Mouse (Mus musculus): ENCODE measurements around the gene C3. TPM values are rescaled to one million over a fixed set of nuclear protein-coding genes. Genes with fewer than 3 reads are reported as not detected.

Gene C3
- polyA plus RNA-seq, 1 experiment from 2014 or later: 20.2 TPM

- H3K27me3 ChIP-seq (replicated peaks): no peaks in the 10 kb centered on the region
- H3K4me1 ChIP-seq: no peaks in the 10 kb centered on the region
- peak; percentile 49; the same call in 1 of the 2 replicates for ATAC-seq (ENCODE audit: insufficient read depth, low FRiP score, low read depth)
- no peaks in the 10 kb centered on the region for H3K36me3 ChIP-seq
- no peak overlapping the region for H3K4me2 ChIP-seq
- no peak overlapping the region for H3K27ac ChIP-seq
- no peaks in the 10 kb centered on the region for H3K9me3 ChIP-seq
- no peak overlapping the region for H3K4me3 ChIP-seq (replicated peaks)
- 42% methylated on average over 13 of the region's 13 CpGs for WGBS
- H3K9ac ChIP-seq: no peak overlapping the region
Measured at GRCm38 (mm10) chr17:57214676-57215387, 13.1 kb downstream of the C3 start.

- WGBS: 65% methylated on average over 9 of the region's 9 CpGs
- Histone ChIP-seq H3K4me1 (no peaks in the 10 kb centered on the region), H3K9me3 (no peaks in the 10 kb centered on the region), H3K27ac (no peak overlapping the region), H3K36me3 (no peaks in the 10 kb centered on the region), H3K4me3 (replicated peaks) (no peak overlapping the region), H3K4me2 (no peak overlapping the region), H3K27me3 (replicated peaks) (no peaks in the 10 kb centered on the region), H3K9ac (no peak overlapping the region)
- ATAC-seq (ENCODE audit: insufficient read depth, low FRiP score, low read depth): no peak
Measured at GRCm38 (mm10) chr17:57211501-57211900, 16.4 kb downstream of the C3 start.

- H3K4me2 ChIP-seq: no peak overlapping the region
- H3K27ac ChIP-seq: no peak overlapping the region
- H3K27me3 ChIP-seq (replicated peaks): no peaks in the 10 kb centered on the region
- 62% methylated on average over 4 of the region's 4 CpGs for WGBS
- no peaks in the 10 kb centered on the region for H3K4me1 ChIP-seq
- no peaks in the 10 kb centered on the region for H3K9me3 ChIP-seq
- ATAC-seq (ENCODE audit: insufficient read depth, low FRiP score, low read depth): no peak
- H3K4me3 ChIP-seq (replicated peaks): no peak overlapping the region
- no peak overlapping the region for H3K9ac ChIP-seq
- H3K36me3 ChIP-seq: no peaks in the 10 kb centered on the region
Measured at GRCm38 (mm10) chr17:57209330-57209729, 18.6 kb downstream of the C3 start.

- Histone ChIP-seq H3K4me3 (replicated peaks) (no peak overlapping the region), H3K4me1 (no peaks in the 10 kb centered on the region), H3K4me2 (no peak overlapping the region), H3K27me3 (replicated peaks) (no peaks in the 10 kb centered on the region), H3K36me3 (no peaks in the 10 kb centered on the region), H3K9ac (no peak overlapping the region), H3K27ac (no peak overlapping the region), H3K9me3 (no peaks in the 10 kb centered on the region)
- 80% methylated on average over 3 of the region's 3 CpGs for WGBS
- ATAC-seq (ENCODE audit: insufficient read depth, low FRiP score, low read depth): no peak
Measured at GRCm38 (mm10) chr17:57207938-57208337, 20.0 kb downstream of the C3 start.

DNA sequence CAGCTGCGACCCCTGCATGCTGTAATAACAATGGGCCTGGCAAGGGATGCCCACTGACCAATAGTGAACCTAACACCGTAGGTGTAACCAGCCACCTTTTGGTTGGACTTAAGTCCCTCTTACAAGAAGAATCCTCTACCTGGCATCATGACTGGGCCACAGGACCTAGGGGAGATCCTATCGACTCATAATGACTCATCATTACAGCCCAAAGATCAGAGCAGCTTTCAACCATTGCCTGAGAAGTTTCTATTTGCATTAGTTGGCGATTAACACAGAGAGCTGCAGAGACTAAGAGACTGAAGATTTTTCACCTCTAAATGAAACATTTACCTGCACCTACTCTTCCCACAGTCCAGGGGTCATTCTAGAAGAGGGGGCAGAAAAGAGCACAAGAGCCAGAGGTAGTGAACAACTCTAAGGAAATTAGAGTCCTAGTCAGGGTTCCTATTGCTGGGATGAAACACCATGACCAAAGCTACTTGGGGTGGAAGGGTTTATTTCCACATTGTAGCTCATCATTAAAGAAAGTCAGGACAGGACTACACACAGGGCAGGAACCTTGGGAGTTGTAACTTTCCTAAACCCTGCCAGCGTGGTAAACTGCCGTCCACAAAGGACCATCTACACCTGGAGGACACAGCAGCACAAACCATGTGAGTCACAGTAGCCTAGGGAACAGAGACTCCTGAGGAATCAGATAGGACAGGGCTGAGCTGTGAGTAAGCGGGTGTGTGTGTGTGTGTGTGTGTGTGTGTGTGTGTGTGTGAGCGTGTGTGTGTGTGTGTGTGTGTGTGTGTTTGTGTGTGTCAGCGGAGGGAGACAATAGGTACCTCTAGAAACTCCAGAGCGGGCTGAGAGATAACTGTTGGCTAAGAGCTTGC is 25.9 kb downstream of the C3 start:
- no peaks in the 10 kb centered on the region for H3K27me3 ChIP-seq (replicated peaks)
- H3K4me1 ChIP-seq: no peaks in the 10 kb centered on the region
- H3K36me3 ChIP-seq: no peaks in the 10 kb centered on the region
- H3K4me3 ChIP-seq (replicated peaks): no peak overlapping the region
- peak; percentile 57; the same call in 1 of the 2 replicates for ATAC-seq (ENCODE audit: insufficient read depth, low FRiP score, low read depth)
- H3K4me2 ChIP-seq: no peak overlapping the region
- no peaks in the 10 kb centered on the region for H3K9me3 ChIP-seq
- no peak overlapping the region for H3K9ac ChIP-seq
- 71% methylated on average over 10 of the region's 10 CpGs for WGBS
- no peak overlapping the region for H3K27ac ChIP-seq

DNA sequence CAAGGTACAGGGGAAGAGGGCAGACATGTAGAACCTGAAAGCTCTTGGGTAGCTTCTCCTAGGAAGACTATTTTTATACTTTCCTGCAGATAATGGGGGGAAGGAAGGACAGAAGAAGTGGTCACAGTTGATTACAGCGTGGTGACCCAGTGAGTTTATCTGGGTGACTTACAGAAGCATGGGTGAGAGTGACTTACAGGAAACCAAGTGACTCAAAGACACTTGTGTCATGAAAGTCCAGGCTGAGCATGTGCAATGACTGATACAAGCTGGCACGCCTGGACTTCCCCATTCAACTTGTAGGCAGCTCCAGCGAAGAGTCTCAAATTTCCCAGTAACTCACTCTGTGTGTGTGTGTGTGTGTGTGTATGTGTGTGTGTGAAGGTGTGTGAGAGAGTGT is 29.7 kb downstream of the C3 start:
- WGBS: 76% methylated on average over 3 of the region's 3 CpGs
- H3K27ac ChIP-seq: no peak overlapping the region
- no peaks in the 10 kb centered on the region for H3K36me3 ChIP-seq
- H3K4me2 ChIP-seq: no peak overlapping the region
- H3K9me3 ChIP-seq: no peaks in the 10 kb centered on the region
- H3K9ac ChIP-seq: no peak overlapping the region
- no peak overlapping the region for H3K4me3 ChIP-seq (replicated peaks)
- H3K4me1 ChIP-seq: no peaks in the 10 kb centered on the region
- H3K27me3 ChIP-seq (replicated peaks): no peaks in the 10 kb centered on the region
- ATAC-seq (ENCODE audit: insufficient read depth, low FRiP score, low read depth): no peak

GRCm38 (mm10) chr17:57195326-57196010 is 32.5 kb downstream of the C3 start:
- Histone ChIP-seq H3K4me1 (no peaks in the 10 kb centered on the region), H3K9me3 (no peaks in the 10 kb centered on the region), H3K27me3 (replicated peaks) (no peaks in the 10 kb centered on the region), H3K4me2 (no peak overlapping the region), H3K36me3 (no peaks in the 10 kb centered on the region), H3K9ac (no peak overlapping the region), H3K4me3 (replicated peaks) (no peak overlapping the region), H3K27ac (no peak overlapping the region)
- 74% methylated on average over 8 of the region's 8 CpGs for WGBS
- ATAC-seq (ENCODE audit: insufficient read depth, low FRiP score, low read depth): no peak

GRCm38 (mm10) chr17:57194771-57195170 is 33.2 kb downstream of the C3 start:
- H3K4me1 ChIP-seq: no peaks in the 10 kb centered on the region
- no peaks in the 10 kb centered on the region for H3K27me3 ChIP-seq (replicated peaks)
- no peak for ATAC-seq (ENCODE audit: insufficient read depth, low FRiP score, low read depth)
- no peak overlapping the region for H3K4me2 ChIP-seq
- no peaks in the 10 kb centered on the region for H3K9me3 ChIP-seq
- no peak overlapping the region for H3K27ac ChIP-seq
- H3K9ac ChIP-seq: no peak overlapping the region
- H3K36me3 ChIP-seq: no peaks in the 10 kb centered on the region
- no peak overlapping the region for H3K4me3 ChIP-seq (replicated peaks)
- 85% methylated on average over 3 of the region's 3 CpGs for WGBS

DNA sequence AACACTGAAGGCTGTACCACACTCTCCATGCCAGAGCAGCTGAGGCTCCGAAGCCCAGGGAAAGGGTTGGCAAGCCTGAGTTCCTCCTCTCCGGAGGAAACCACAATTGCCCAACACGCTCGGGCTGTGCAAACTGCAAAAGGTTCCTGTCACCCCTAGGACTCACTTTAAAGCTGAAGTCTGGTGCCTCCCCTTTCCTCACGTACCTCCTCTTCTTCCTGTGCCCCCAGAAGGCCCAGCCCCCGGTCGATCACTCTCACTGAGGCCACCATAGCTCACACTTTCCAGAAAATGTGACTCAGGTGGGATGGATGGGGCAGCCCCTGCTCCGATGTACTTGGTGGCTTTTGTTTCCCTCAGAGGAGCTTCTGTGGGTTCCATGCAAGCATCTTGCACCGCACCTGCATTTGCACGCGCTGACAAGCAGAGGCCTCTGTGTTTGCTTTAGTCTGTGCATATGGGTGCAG is 33.9 kb downstream of the C3 start, which contains the start of gene Tnfsf14:
Gene Tnfsf14 (minus strand): TSS at position 137 of the 467 bp plus-strand sequence.
- Histone ChIP-seq H3K9ac (no peak within 1 kb of the TSS), H3K27me3 (replicated peaks) (no peaks in the 10 kb centered on the region), H3K4me2 (no peak within 1 kb of the TSS), H3K27ac (no peak within 1 kb of the TSS), H3K36me3 (no peaks in the 10 kb centered on the region), H3K9me3 (no peaks in the 10 kb centered on the region), H3K4me3 (replicated peaks) (no peak within 1 kb of the TSS), H3K4me1 (no peaks in the 10 kb centered on the region)
- WGBS: 66% methylated on average over 11 of the region's 11 CpGs
- ATAC-seq (ENCODE audit: insufficient read depth, low FRiP score, low read depth): no peak

GRCm38 (mm10) chr17:57188510-57189192 is 39.3 kb downstream of the C3 start:
- ATAC-seq (ENCODE audit: insufficient read depth, low FRiP score, low read depth): no peak
- Histone ChIP-seq H3K36me3 (no peaks in the 10 kb centered on the region), H3K4me2 (no peak overlapping the region), H3K4me3 (replicated peaks) (no peak overlapping the region), H3K9ac (no peak overlapping the region), H3K9me3 (no peaks in the 10 kb centered on the region), H3K27ac (no peak overlapping the region), H3K27me3 (replicated peaks) (no peaks in the 10 kb centered on the region), H3K4me1 (no peaks in the 10 kb centered on the region)
- 65% methylated on average over 12 of the region's 12 CpGs for WGBS

GRCm38 (mm10) chr17:57185641-57186040 is 42.3 kb downstream of the C3 start:
- Histone ChIP-seq H3K9me3 (no peaks in the 10 kb centered on the region), H3K4me2 (no peak overlapping the region), H3K27me3 (replicated peaks) (no peaks in the 10 kb centered on the region), H3K27ac (no peak overlapping the region), H3K36me3 (no peaks in the 10 kb centered on the region), H3K4me3 (replicated peaks) (no peak overlapping the region), H3K4me1 (no peaks in the 10 kb centered on the region), H3K9ac (no peak overlapping the region)
- no peak for ATAC-seq (ENCODE audit: insufficient read depth, low FRiP score, low read depth)
- 60% methylated on average over 2 of the region's 2 CpGs for WGBS

Data from stomach, embryonic 15.5 days (tissue).